Mouse (Mus musculus): Measurements from ENCODE around the gene Snx18. TPM values are rescaled to one million over a fixed set of nuclear protein-coding genes. Genes with fewer than 3 reads are reported as not detected.

Snx18 gene
- total RNA-seq, 1 experiment: 47.5 TPM

GRCm38 (mm10) chr13:113552341-113552740, 66.0 kb downstream of the Snx18 start:
- no peak overlapping the region for H3K4me3 ChIP-seq (ENCODE audit: insufficient read depth in 1 of 2, low read depth in 1 of 2, low read length in 2 of 2, poor library complexity in 1 of 2, severe bottlenecking in 1 of 2)
- in situ Hi-C loops (cut with MboI; ENCODE audit: low sequenced_read_pairs in 2 of 2, unreplicated experiment in 2 of 2): no loop called here
- no peaks in the 10 kb centered on the region; a peak in 1 of 4 replicates for H3K4me1 ChIP-seq (ENCODE audit: control insufficient read depth in 2 of 2, insufficient read depth in 2 of 2, low read length in 2 of 2, poor library complexity in 1 of 2)
- TF ChIP-seq ZNF384 (IDR thresholded peaks at IDR 0.05; ENCODE audit: low read depth, low read length) (no peak), MAFK (IDR thresholded peaks at IDR 0.05; ENCODE audit: insufficient read depth, low read depth, low read length) (no peak), CHD2 (IDR thresholded peaks at IDR 0.05; ENCODE audit: low read depth, low read length) (no peak), ZC3H11A (IDR thresholded peaks at IDR 0.05; ENCODE audit: borderline replicate concordance, low read depth, low read length) (no peak), HCFC1 (IDR thresholded peaks at IDR 0.05; ENCODE audit: borderline replicate concordance, insufficient read depth, low read length) (no peak)
- DNase-seq (ENCODE audit: low read depth, low spot score): no peak
- H3K9me3 ChIP-seq (ENCODE audit: control insufficient read depth, insufficient read depth, low read depth, low read length): no peaks in the 10 kb centered on the region
- no peaks in the 10 kb centered on the region for H3K36me3 ChIP-seq (ENCODE audit: control insufficient read depth, insufficient read depth, low read length, poor library complexity, severe bottlenecking)
- no peak overlapping the region for H3K9ac ChIP-seq (ENCODE audit: insufficient read depth, low read depth, low read length, poor library complexity, severe bottlenecking)
- H3K27ac ChIP-seq (ENCODE audit: insufficient read depth, low read depth, low read length, poor library complexity, severe bottlenecking): no peak overlapping the region

GRCm38 (mm10) chr13:113550866-113551565, 67.3 kb downstream of the Snx18 start:
- H3K27ac ChIP-seq (ENCODE audit: insufficient read depth, low read depth, low read length, poor library complexity, severe bottlenecking): no peak overlapping the region
- H3K9me3 ChIP-seq (ENCODE audit: control insufficient read depth, insufficient read depth, low read depth, low read length): no peaks in the 10 kb centered on the region
- no peak for DNase-seq (ENCODE audit: low read depth, low spot score)
- H3K4me1 ChIP-seq (ENCODE audit: control insufficient read depth in 2 of 2, insufficient read depth in 2 of 2, low read length in 2 of 2, poor library complexity in 1 of 2): no peaks in the 10 kb centered on the region
- no peak overlapping the region for H3K9ac ChIP-seq (ENCODE audit: insufficient read depth, low read depth, low read length, poor library complexity, severe bottlenecking)
- TF ChIP-seq MAFK (IDR thresholded peaks at IDR 0.05; ENCODE audit: insufficient read depth, low read depth, low read length): no peak
- TF ChIP-seq ZNF384 (IDR thresholded peaks at IDR 0.05; ENCODE audit: low read depth, low read length): no peak
- no peak for TF ChIP-seq ZC3H11A (IDR thresholded peaks at IDR 0.05; ENCODE audit: borderline replicate concordance, low read depth, low read length)
- TF ChIP-seq CHD2 (IDR thresholded peaks at IDR 0.05; ENCODE audit: low read depth, low read length): no peak
- no peak for TF ChIP-seq HCFC1 (IDR thresholded peaks at IDR 0.05; ENCODE audit: borderline replicate concordance, insufficient read depth, low read length)
- H3K36me3 ChIP-seq (ENCODE audit: control insufficient read depth, insufficient read depth, low read length, poor library complexity, severe bottlenecking): no peaks in the 10 kb centered on the region
- in situ Hi-C loops (cut with MboI; ENCODE audit: low sequenced_read_pairs in 2 of 2, unreplicated experiment in 2 of 2): no loop called here
- H3K4me3 ChIP-seq (ENCODE audit: insufficient read depth in 1 of 2, low read depth in 1 of 2, low read length in 2 of 2, poor library complexity in 1 of 2, severe bottlenecking in 1 of 2): no peak overlapping the region

DNA sequence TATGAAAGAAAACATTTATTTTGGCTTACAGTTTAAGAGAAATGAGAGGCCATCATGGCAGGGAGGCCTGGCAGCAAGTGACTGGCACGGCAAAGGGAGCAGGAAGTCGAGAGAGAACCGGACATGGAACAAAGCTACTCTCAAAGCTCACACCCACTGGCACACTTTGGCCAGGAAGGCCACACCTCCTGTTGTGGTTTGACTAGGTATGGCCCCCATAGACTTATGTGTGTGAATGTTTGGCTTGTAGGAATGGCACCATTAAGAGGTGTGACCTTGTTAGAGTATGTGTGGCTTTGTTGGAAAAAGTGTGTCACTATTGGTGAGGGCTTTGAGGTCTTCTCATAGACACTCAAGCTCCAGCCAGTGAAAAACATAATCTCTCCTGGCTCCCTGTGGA, 69.3 kb downstream of the Snx18 start:
- Histone ChIP-seq H3K36me3 (ENCODE audit: control insufficient read depth, insufficient read depth, low read length, poor library complexity, severe bottlenecking) (no peaks in the 10 kb centered on the region), H3K27ac (ENCODE audit: insufficient read depth, low read depth, low read length, poor library complexity, severe bottlenecking) (no peak overlapping the region), H3K4me1 (ENCODE audit: control insufficient read depth in 2 of 2, insufficient read depth in 2 of 2, low read length in 2 of 2, poor library complexity in 1 of 2) (no peaks in the 10 kb centered on the region), H3K9ac (ENCODE audit: insufficient read depth, low read depth, low read length, poor library complexity, severe bottlenecking) (no peak overlapping the region), H3K4me3 (ENCODE audit: insufficient read depth in 1 of 2, low read depth in 1 of 2, low read length in 2 of 2, poor library complexity in 1 of 2, severe bottlenecking in 1 of 2) (no peak overlapping the region), H3K9me3 (ENCODE audit: control insufficient read depth, insufficient read depth, low read depth, low read length) (no peaks in the 10 kb centered on the region)
- in situ Hi-C loops (cut with MboI; ENCODE audit: low sequenced_read_pairs in 2 of 2, unreplicated experiment in 2 of 2): no loop called here
- no peak for TF ChIP-seq CHD2 (IDR thresholded peaks at IDR 0.05; ENCODE audit: low read depth, low read length)
- DNase-seq (ENCODE audit: low read depth, low spot score): no peak

DNA sequence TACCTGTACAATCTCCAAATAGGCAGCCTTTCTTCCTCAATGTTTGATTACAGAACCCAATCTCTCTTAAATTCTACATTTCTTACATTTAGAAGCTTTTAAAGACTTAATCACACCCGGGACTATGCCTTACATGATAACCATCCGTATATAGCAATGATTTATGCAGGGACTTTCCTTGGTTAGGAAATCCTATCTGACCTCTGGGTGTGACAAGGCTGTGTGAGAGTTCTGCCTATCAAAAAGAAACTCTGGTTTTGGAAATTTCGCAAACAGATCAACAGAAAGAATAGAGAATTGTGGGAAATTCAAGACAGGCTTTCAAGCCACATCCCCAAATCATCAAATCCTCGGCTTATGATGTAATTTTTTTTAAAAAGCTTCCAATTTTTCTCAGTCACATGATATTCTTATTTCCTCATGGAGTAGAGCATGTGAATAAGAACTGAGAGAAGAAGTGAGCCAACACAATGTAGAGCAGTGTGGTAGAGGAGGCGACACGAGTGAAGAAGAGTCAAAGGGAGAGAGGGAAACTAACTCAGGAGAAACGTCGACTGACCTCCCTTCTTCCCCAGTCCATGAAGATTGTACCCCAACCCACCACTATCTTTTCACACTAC, 70.4 kb downstream of the Snx18 start:
- DNase-seq (ENCODE audit: low read depth, low spot score): no peak
- H3K9me3 ChIP-seq (ENCODE audit: control insufficient read depth, insufficient read depth, low read depth, low read length): no peaks in the 10 kb centered on the region
- H3K27ac ChIP-seq (ENCODE audit: insufficient read depth, low read depth, low read length, poor library complexity, severe bottlenecking): no peak overlapping the region
- H3K9ac ChIP-seq (ENCODE audit: insufficient read depth, low read depth, low read length, poor library complexity, severe bottlenecking): no peak overlapping the region
- no peaks in the 10 kb centered on the region for H3K36me3 ChIP-seq (ENCODE audit: control insufficient read depth, insufficient read depth, low read length, poor library complexity, severe bottlenecking)
- no peaks in the 10 kb centered on the region for H3K4me1 ChIP-seq (ENCODE audit: control insufficient read depth in 2 of 2, insufficient read depth in 2 of 2, low read length in 2 of 2, poor library complexity in 1 of 2)
- TF ChIP-seq HCFC1 (IDR thresholded peaks at IDR 0.05; ENCODE audit: borderline replicate concordance, insufficient read depth, low read length): no peak
- no peak for TF ChIP-seq MAFK (IDR thresholded peaks at IDR 0.05; ENCODE audit: insufficient read depth, low read depth, low read length)
- TF ChIP-seq CHD2 (IDR thresholded peaks at IDR 0.05; ENCODE audit: low read depth, low read length): no peak
- no peak for TF ChIP-seq ZC3H11A (IDR thresholded peaks at IDR 0.05; ENCODE audit: borderline replicate concordance, low read depth, low read length)
- TF ChIP-seq ZNF384 (IDR thresholded peaks at IDR 0.05; ENCODE audit: low read depth, low read length): no peak
- no peak overlapping the region for H3K4me3 ChIP-seq (ENCODE audit: insufficient read depth in 1 of 2, low read depth in 1 of 2, low read length in 2 of 2, poor library complexity in 1 of 2, severe bottlenecking in 1 of 2)
- in situ Hi-C loops (cut with MboI; ENCODE audit: low sequenced_read_pairs in 2 of 2, unreplicated experiment in 2 of 2): no loop called here

All from ES-E14 (cell line).